Mouse (Mus musculus) liver, embryonic 14.5 days (tissue): ENCODE measurements at regions not wholly inside any gene's neighbourhood (a gene's known extent, or its start where the extent isn't known, plus 50 kb on each side); places are given as distances from the start of the nearest gene placed in this dataset.

Experiments
- ATAC-seq: fragments of 200-750 bp; cut with Nextera tagmentation; 2 replicates; pipeline ENCODE4 v1.8.0; 2017; ENCODE audit warnings: moderate number of reproducible peaks, mild to moderate bottlenecking, moderate library complexity; ENCODE audit not compliant: insufficient read depth
- DNase-seq, 3 experiments: peaks; one replicate each; pipeline ENCODE4 v3.0.0-alpha.2; 2012 to 2013; ENCODE audit warnings: low read depth in 3 of 3, low spot score in 3 of 3
- H3K27ac ChIP-seq: fragments of 300-500 bp; sonication (generic); 2 replicates; pipeline ENCODE4 v1.5.1; 2014; ENCODE audit warnings: moderate library complexity, mild to moderate bottlenecking, control low read depth, inconsistent platforms
- H3K27me3 ChIP-seq: fragments of 300-500 bp; sonication (generic); 2 replicates; pipeline ENCODE4 v1.6.1; 2014; ENCODE audit warnings: mild to moderate bottlenecking, low read length, moderate library complexity; ENCODE audit not compliant: control insufficient read depth, insufficient read depth
- H3K36me3 ChIP-seq: fragments of 300-500 bp; sonication (generic); replicated peaks from 2 replicates; pipeline ENCODE4 v1.6.1; 2014; ENCODE audit warnings: low read depth; ENCODE audit not compliant: control insufficient read depth, insufficient read depth
- H3K4me1 ChIP-seq, 2 experiments: fragments of 200-500 bp in 1 of 2; fragments of 300-500 bp in 1 of 2; sonication (generic) in 1 of 2; replicated peaks; 2 replicates each; pipeline ENCODE4 v1.6.1; 2012 to 2014; ENCODE audit warnings: antibody characterized with exemption in 1 of 2, inconsistent platforms in 1 of 2, low read length in 1 of 2; ENCODE audit not compliant: control insufficient read depth in 2 of 2, insufficient read depth in 2 of 2
- H3K4me2 ChIP-seq: fragments of 300-500 bp; sonication (generic); 2 replicates; pipeline ENCODE4 v1.6.1; 2014; ENCODE audit warnings: low read depth, mild to moderate bottlenecking, control low read depth, moderate library complexity
- H3K4me3 ChIP-seq, 2 experiments: fragments of 200-500 bp in 1 of 2; fragments of 300-500 bp in 1 of 2; sonication (generic) in 1 of 2; 2 replicates each; pipeline ENCODE4 v1.5.1; 2012 to 2014; ENCODE audit warnings: low read depth in 2 of 2, low read length in 2 of 2, mild to moderate bottlenecking in 2 of 2, control low read depth in 1 of 2, inconsistent platforms in 1 of 2, moderate library complexity in 1 of 2; ENCODE audit not compliant: insufficient read depth in 1 of 2
- H3K9ac ChIP-seq: fragments of 300-500 bp; sonication (generic); replicated peaks from 2 replicates; pipeline ENCODE4 v1.6.1; 2014; ENCODE audit warnings: mild to moderate bottlenecking, control low read depth, moderate library complexity
- H3K9me3 ChIP-seq: fragments of 300-500 bp; sonication (generic); 2 replicates; pipeline ENCODE4 v1.6.1; 2016; ENCODE audit warnings: low read length, mixed read lengths; ENCODE audit not compliant: control insufficient read depth
- CTCF ChIP-seq: IDR thresholded peaks from 2 replicates; pipeline ENCODE4 v1.5.1; 2016; ENCODE audit warnings: antibody characterized with exemption, low read depth, control low read depth
- EP300 ChIP-seq: IDR thresholded peaks from 2 replicates; pipeline ENCODE4 v1.6.1; 2016; ENCODE audit warnings: antibody characterized with exemption, low read depth
- WGBS: fragments of 180-500 bp; shearing (Covaris S2); extraction: QIAGEN DNeasy Blood & Tissue Kit; methylation state at CpG from one replicate; pipeline ENCODE4 v1.1.7; 2014; ENCODE audit not compliant: insufficient replicate concordance; 5-methylcytosine and 5-hydroxymethylcytosine counted together

- no peak overlapping the region for H3K4me3 ChIP-seq
- H3K4me1 ChIP-seq, result peaks cover 0 to 5% of the 10 kb centered on the region in 2 experiments; a peak in 2 of 4 replicates
- H3K9me3 ChIP-seq, result no peaks in the 10 kb centered on the region
- WGBS, result 33% methylated on average over 11 of the region's 11 CpGs
- H3K9ac ChIP-seq, result no peak overlapping the region
- H3K27ac ChIP-seq, result no peak overlapping the region
- H3K36me3 ChIP-seq, result no peaks in the 10 kb centered on the region
- no peak for ATAC-seq
- no peaks in the 10 kb centered on the region for H3K27me3 ChIP-seq
- no peak overlapping the region for H3K4me2 ChIP-seq
- no peak for DNase-seq
- no peak for TF ChIP-seq CTCF
- TF ChIP-seq EP300, result no peak
These were observed 232.8 kb downstream of the Sox4 start for GRCm38 (mm10) chr13:28720639-28721239.

- no peak overlapping the region for H3K4me3 ChIP-seq
- TF ChIP-seq EP300 (no peak), CTCF (no peak)
- H3K4me1 ChIP-seq, result peaks cover 0 to 5% of the 10 kb centered on the region in 2 experiments; a peak in 2 of 4 replicates
- H3K4me2 ChIP-seq, result no peak overlapping the region
- no peak overlapping the region for H3K27ac ChIP-seq
- H3K9me3 ChIP-seq, result no peaks in the 10 kb centered on the region
- no peak overlapping the region for H3K9ac ChIP-seq
- no peaks in the 10 kb centered on the region for H3K27me3 ChIP-seq
- DNase-seq (no peak), ATAC-seq (no peak)
- 50% methylated on average over 11 of the region's 11 CpGs for WGBS
- no peaks in the 10 kb centered on the region for H3K36me3 ChIP-seq
These were observed 233.3 kb downstream of the Sox4 start for GRCm38 (mm10) chr13:28720169-28720568.

- Histone ChIP-seq H3K36me3 (no peaks in the 10 kb centered on the region), H3K9me3 (no peaks in the 10 kb centered on the region), H3K27ac (no peak overlapping the region), H3K4me1 (peaks cover 0 to 5% of the 10 kb centered on the region in 2 experiments; a peak in 2 of 4 replicates), H3K4me2 (no peak overlapping the region), H3K4me3 (no peak overlapping the region), H3K27me3 (no peaks in the 10 kb centered on the region), H3K9ac (no peak overlapping the region)
- ATAC-seq (no peak), DNase-seq (no peak)
- 58% methylated on average over 5 of the region's 5 CpGs for WGBS
- no peak for TF ChIP-seq EP300
- TF ChIP-seq CTCF, result no peak
These were observed 234.6 kb downstream of the Sox4 start for GRCm38 (mm10) chr13:28718868-28719265.

- no peak overlapping the region for H3K4me2 ChIP-seq
- peak in 1 of 3 experiments; percentile 2 for DNase-seq
- peak; percentile 47; the same call in 1 of the 2 replicates for ATAC-seq
These were observed 235.2 kb downstream of the Sox4 start for GRCm38 (mm10) chr13:28718169-28718867.

GRCm38 (mm10) chr13:28717404-28717803 is 236.1 kb downstream of the Sox4 start:
- no peak overlapping the region for H3K4me3 ChIP-seq
- DNase-seq, result no peak
- 69% methylated on average over 4 of the region's 4 CpGs for WGBS

More at GRCm38 (mm10) chr13:28718169-28718867, 235.2 kb downstream of the Sox4 start:
- Histone ChIP-seq H3K27me3 (no peaks in the 10 kb centered on the region), H3K4me3 (no peak overlapping the region), H3K9ac (no peak overlapping the region), H3K36me3 (no peaks in the 10 kb centered on the region), H3K9me3 (no peaks in the 10 kb centered on the region), H3K27ac (no peak overlapping the region), H3K4me1 (peaks cover 0 to 5% of the 10 kb centered on the region in 2 experiments; a peak in 2 of 4 replicates)
- 19% methylated on average over 11 of the region's 11 CpGs for WGBS
- TF ChIP-seq EP300 (no peak), CTCF (no peak)

More at GRCm38 (mm10) chr13:28717404-28717803, 236.1 kb downstream of the Sox4 start:
- Histone ChIP-seq H3K36me3 (no peaks in the 10 kb centered on the region), H3K27ac (no peak overlapping the region), H3K4me1 (peaks cover 0 to 5% of the 10 kb centered on the region in 2 experiments; a peak in 2 of 4 replicates), H3K9ac (no peak overlapping the region), H3K27me3 (no peaks in the 10 kb centered on the region), H3K4me2 (no peak overlapping the region), H3K9me3 (no peaks in the 10 kb centered on the region)
- no peak for ATAC-seq
- TF ChIP-seq EP300, result no peak
- TF ChIP-seq CTCF, result no peak
